Mouse (Mus musculus): Measurements from ENCODE around the gene Mpig6b.
A peak's percentile ranks its signal among the peaks of the same experiment; 100 is the strongest.

- TF ChIP-seq POLR2A (IDR thresholded peaks at IDR 0.05; ENCODE audit: insufficient read length, low read depth) (no peak), USF1 (IDR thresholded peaks at IDR 0.05; ENCODE audit: low read depth) (no peak), CEBPB (IDR thresholded peaks at IDR 0.05; ENCODE audit: insufficient read depth, poor library complexity, severe bottlenecking) (no peak), MAX (IDR thresholded peaks at IDR 0.05; ENCODE audit: low read depth) (no peak), TCF12 (IDR thresholded peaks at IDR 0.05; ENCODE audit: insufficient read depth, poor library complexity, severe bottlenecking) (no peak), MYOD1 (IDR thresholded peaks at IDR 0.05; ENCODE audit: control insufficient read depth in 1 of 3, insufficient read length in 2 of 3, low read depth in 2 of 3) (peak in 1 of 3 experiments; percentile 28), E2F4 (IDR thresholded peaks at IDR 0.05; ENCODE audit: insufficient read depth) (no peak), POLR2AphosphoS2 (IDR thresholded peaks at IDR 0.05; ENCODE audit: insufficient read length, low read depth) (no peak), MYOG (IDR thresholded peaks at IDR 0.05; ENCODE audit: control insufficient read depth in 1 of 3, insufficient read depth in 1 of 3, insufficient read length in 2 of 3, low read depth in 2 of 3) (no peak), REST (IDR thresholded peaks at IDR 0.05; ENCODE audit: insufficient read depth, insufficient read length) (no peak), TCF3 (IDR thresholded peaks at IDR 0.05; ENCODE audit: insufficient read length, low read depth) (no peak)
Observed at GRCm38 (mm10) chr17:35102299-35102698, 36.3 kb upstream of the Mpig6b start.
